Mouse (Mus musculus) heart, embryonic 11.5 days (tissue): Measurements from ENCODE around the gene Klhl13. TPM values are rescaled to one million over a fixed set of nuclear protein-coding genes. Genes with fewer than 3 reads are reported as not detected.

Experiments used
- ATAC-seq: fragments of 200-750 bp; cut with Nextera tagmentation; replicated peaks from 2 replicates; pipeline ENCODE4 v1.8.0; 2017; ENCODE audit warnings: moderate library complexity; ENCODE audit not compliant: insufficient number of reproducible peaks, low FRiP score, low TSS enrichment
- H3K27ac ChIP-seq: fragments of 300-500 bp; sonication (generic); 2 replicates; pipeline ENCODE4 v1.5.1; 2014; ENCODE audit warnings: mild to moderate bottlenecking, low read depth, low read length
- H3K27me3 ChIP-seq: fragments of 300-500 bp; sonication (generic); 2 replicates; pipeline ENCODE4 v1.6.1; 2014; ENCODE audit warnings: mild to moderate bottlenecking, low read length, mixed read lengths; ENCODE audit not compliant: control insufficient read depth, insufficient read depth
- H3K36me3 ChIP-seq: fragments of 300-500 bp; sonication (generic); 2 replicates; pipeline ENCODE4 v1.6.1; 2014; ENCODE audit warnings: mild to moderate bottlenecking, low read length, moderate library complexity, mixed read lengths; ENCODE audit not compliant: control insufficient read depth, insufficient read depth
- H3K4me1 ChIP-seq: fragments of 300-500 bp; sonication (generic); 2 replicates; pipeline ENCODE4 v1.6.1; 2014; ENCODE audit warnings: low read length; ENCODE audit not compliant: control insufficient read depth, insufficient read depth
- H3K4me2 ChIP-seq: fragments of 300-500 bp; sonication (generic); 2 replicates; pipeline ENCODE4 v1.6.1; 2014; ENCODE audit warnings: mild to moderate bottlenecking, moderate library complexity
- H3K4me3 ChIP-seq: fragments of 300-500 bp; sonication (generic); 2 replicates; pipeline ENCODE4 v1.5.1; 2014; ENCODE audit warnings: low read depth, low read length
- H3K9ac ChIP-seq: fragments of 300-500 bp; sonication (generic); 2 replicates; pipeline ENCODE4 v1.6.1; 2014; ENCODE audit warnings: mild to moderate bottlenecking, low read depth, low read length, moderate library complexity
- H3K9me3 ChIP-seq: fragments of 300-500 bp; sonication (generic); replicated peaks from 2 replicates; pipeline ENCODE4 v1.6.1; 2016; ENCODE audit warnings: low read length; ENCODE audit not compliant: control insufficient read depth
- WGBS: fragments of 180-500 bp; shearing (Covaris S2); extraction: QIAGEN DNeasy Blood & Tissue Kit; methylation state at CpG from one replicate; pipeline ENCODE4 v1.1.7; 2014; ENCODE audit not compliant: insufficient replicate concordance; 5-methylcytosine and 5-hydroxymethylcytosine counted together
- polyA plus RNA-seq: library from polyadenylated mRNA; unstranded; fragments of >200 nt; fragmentation: Nextera tagmentation; extraction: Ambion mirVana; gene quantifications from 2 replicates; pipeline ENCODE4 v1.2.1, GENCODE M21; 2014

Klhl13 gene
- polyA plus RNA-seq, 1 experiment from 2014 or later = 82.4 TPM

- 32% methylated on average over 5 of the region's 5 CpGs for WGBS
- ATAC-seq = no peak
These were observed 68.8 kb downstream of the Klhl13 start for GRCm38 (mm10) chrX:23295952-23296598.

GRCm38 (mm10) chrX:23285442-23285817 is 79.5 kb downstream of the Klhl13 start:
- no peak for ATAC-seq
- no peaks in the 10 kb centered on the region for H3K4me1 ChIP-seq
- H3K27me3 ChIP-seq = no peaks in the 10 kb centered on the region
- peak overlapping the region; percentile 14; the same call in 1 of the 2 replicates for H3K4me2 ChIP-seq
- no peaks in the 10 kb centered on the region for H3K36me3 ChIP-seq
- no peak overlapping the region for H3K4me3 ChIP-seq
- H3K9me3 ChIP-seq = no peaks in the 10 kb centered on the region
- no peak overlapping the region for H3K9ac ChIP-seq
- no peak overlapping the region for H3K27ac ChIP-seq
- 42% methylated on average over 10 of the region's 10 CpGs for WGBS

More at GRCm38 (mm10) chrX:23295952-23296598, 68.8 kb downstream of the Klhl13 start:
- Histone ChIP-seq H3K27me3 (no peaks in the 10 kb centered on the region), H3K4me2 (no peak overlapping the region), H3K4me3 (no peak overlapping the region), H3K9me3 (no peaks in the 10 kb centered on the region), H3K27ac (no peak overlapping the region), H3K4me1 (no peaks in the 10 kb centered on the region), H3K9ac (no peak overlapping the region), H3K36me3 (no peaks in the 10 kb centered on the region)

- H3K4me3 ChIP-seq = no peak overlapping the region
- ATAC-seq = no peak
- H3K27me3 ChIP-seq = no peaks in the 10 kb centered on the region
- no peak overlapping the region for H3K9ac ChIP-seq
- 53% methylated on average over 11 of the region's 11 CpGs for WGBS
- no peak overlapping the region for H3K27ac ChIP-seq
- no peaks in the 10 kb centered on the region for H3K4me1 ChIP-seq
- H3K36me3 ChIP-seq = no peaks in the 10 kb centered on the region
- no peaks in the 10 kb centered on the region for H3K9me3 ChIP-seq
- peak overlapping the region; percentile 14; the same call in 1 of the 2 replicates for H3K4me2 ChIP-seq
These were observed 80.1 kb downstream of the Klhl13 start for GRCm38 (mm10) chrX:23284530-23285441.

GRCm38 (mm10) chrX:23267601-23268000 is 97.3 kb downstream of the Klhl13 start:
- ATAC-seq = no peak
- Histone ChIP-seq H3K4me2 (no peak overlapping the region), H3K9me3 (no peaks in the 10 kb centered on the region), H3K9ac (no peak overlapping the region), H3K27ac (no peak overlapping the region), H3K27me3 (no peaks in the 10 kb centered on the region), H3K4me1 (no peaks in the 10 kb centered on the region), H3K4me3 (no peak overlapping the region), H3K36me3 (no peaks in the 10 kb centered on the region)
- WGBS = 49% methylated on average over 1 of the region's 1 CpGs

- H3K4me3 ChIP-seq = no peak overlapping the region
- H3K4me2 ChIP-seq = no peak overlapping the region
- no peak for ATAC-seq
- H3K9ac ChIP-seq = no peak overlapping the region
- no peaks in the 10 kb centered on the region for H3K36me3 ChIP-seq
- H3K27me3 ChIP-seq = no peaks in the 10 kb centered on the region
- no peaks in the 10 kb centered on the region for H3K4me1 ChIP-seq
- no peak overlapping the region for H3K27ac ChIP-seq
- H3K9me3 ChIP-seq = no peaks in the 10 kb centered on the region
These were observed 116.1 kb downstream of the Klhl13 start for GRCm38 (mm10) chrX:23248752-23249151.
